In genomic region chr9:60458468-60458962, GRCm38 (mm10) we compare ENCODE assay signal across 8 mouse cellular contexts.
DNase-seq lines count a peak whose midpoint lies in the region; ATAC-seq lines count a peak whose summit lies in the region.

No protein-coding gene starts in this region.

- H3K4me3 ChIP-seq in stomach, embryonic 14.5 days (ENCODE audit: low read depth, low read length), result no peak overlapping the region

- no peaks in the 10 kb centered on the region for H3K36me3 ChIP-seq in stomach, embryonic 14.5 days (ENCODE audit: control insufficient read depth, insufficient read depth, low read length)

- WGBS in stomach, embryonic 14.5 days, result 40% methylated on average over 14 of the region's 14 CpGs

- H3K9me3 ChIP-seq in stomach, embryonic 14.5 days (ENCODE audit: control insufficient read depth, low read depth, low read length), result no peaks in the 10 kb centered on the region

- H3K4me1 ChIP-seq in stomach, embryonic 14.5 days (ENCODE audit: control insufficient read depth, insufficient read depth, low read length), result peaks cover 22% of the 10 kb centered on the region

- no peak for ATAC-seq in stomach, embryonic 14.5 days (ENCODE audit: insufficient number of reproducible peaks, insufficient read depth, low FRiP score, low read depth)

- no peak overlapping the region for H3K9ac ChIP-seq in stomach, embryonic 14.5 days (replicated peaks; ENCODE audit: low read depth, low read length)

- DNase-seq in cerebellum, postnatal 10 days, result peak; percentile 68 to 74
- DNase-seq in cerebellum, adult 11 months, result no peak
- DNase-seq in lung, postnatal 10 days, result peak; percentile 6
- no peak for DNase-seq in lung, postnatal 14 days
- peak; percentile 46 for DNase-seq in kidney, postnatal 14 days
- no peak for DNase-seq in urinary bladder, postnatal 10 days (ENCODE audit: low spot score)
- DNase-seq in layer of hippocampus, adult 9-10 months (ENCODE audit: low spot score), result no peak

- no peaks in the 10 kb centered on the region for H3K27me3 ChIP-seq in stomach, embryonic 14.5 days (ENCODE audit: control insufficient read depth, insufficient read depth, low read length)

- H3K27ac ChIP-seq in stomach, embryonic 14.5 days (ENCODE audit: low read length), result peak overlapping the region; percentile 56

- no peak overlapping the region; the same call in 1 of the 2 replicates for H3K4me2 ChIP-seq in stomach, embryonic 14.5 days (replicated peaks; ENCODE audit: low read depth, low read length)

Comparison
In these comparisons a context has a peak if more than half of its experiments do, and no peak if none do; other contexts are left out.
1. DNase-seq: peak in cerebellum, postnatal 10 days (2 of 2), lung, postnatal 10 days (single experiment) and kidney, postnatal 14 days (single experiment); none in cerebellum, adult 11 months (single experiment), lung, postnatal 14 days (single experiment), urinary bladder, postnatal 10 days (single experiment) and layer of hippocampus, adult 9-10 months (single experiment).